Mouse (Mus musculus) embryonic fibroblast, embryonic 13.5 days (primary cell): ENCODE measurements around the gene Gpx6.

Experiments
- CTCF ChIP-seq: IDR thresholded peaks from 2 replicates; pipeline ENCODE4 v1.5.1; 2011; ENCODE audit warnings: mild to moderate bottlenecking, control low read depth, low read length, moderate library complexity, borderline replicate concordance; ENCODE audit not compliant: insufficient read depth
- POLR2A ChIP-seq: IDR thresholded peaks from 2 replicates; pipeline ENCODE4 v1.6.1; 2011; ENCODE audit warnings: low read depth, mild to moderate bottlenecking, control low read depth, low read length, moderate library complexity

- TF ChIP-seq CTCF (no peak), POLR2A (no peak)
These were observed 11.5 kb downstream of the Gpx6 start for GRCm38 (mm10) chr13:21323405-21323804.
